Mouse (Mus musculus): ENCODE data around the gene Pi4kb. TPM values are rescaled to one million over a fixed set of nuclear protein-coding genes. Genes with fewer than 3 reads are reported as not detected.

The Pi4kb gene
- total RNA-seq, 2 experiments from 2014 or later = 24.3 to 31.9 TPM

DNA sequence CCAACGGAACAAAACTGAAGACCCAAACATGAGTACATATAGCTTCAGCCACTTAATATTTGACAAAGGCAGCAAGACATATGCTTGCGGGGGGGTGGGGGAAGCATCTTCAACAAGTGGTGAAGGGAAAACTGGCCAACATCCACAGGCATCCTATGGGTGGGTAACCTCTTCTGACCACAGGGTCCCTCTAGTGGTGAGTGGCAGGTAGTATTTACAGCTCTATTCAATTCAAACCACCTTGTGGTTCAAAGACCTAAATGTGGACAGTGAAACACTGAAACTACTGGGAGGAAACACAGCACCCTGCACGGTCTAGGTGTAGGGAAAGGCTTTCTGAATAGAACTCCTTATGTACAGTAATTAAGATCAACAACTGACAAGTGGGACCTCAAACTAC lies 79.2 kb downstream of the Pi4kb start:
- peak; percentile 91 for ATAC-seq (replicated peaks; ENCODE audit: poor library complexity, severe bottlenecking)

- no peak for ATAC-seq (replicated peaks; ENCODE audit: poor library complexity, severe bottlenecking)
Observed at GRCm38 (mm10) chr3:95054481-95055260, 80.1 kb downstream of the Pi4kb start.

GRCm38 (mm10) chr3:95056275-95056674 lies 81.7 kb downstream of the Pi4kb start:
- ATAC-seq (replicated peaks; ENCODE audit: poor library complexity, severe bottlenecking) = no peak

Other genes starting within 250 kb of the Pi4kb start
- 0.17 TPM in 1 of 2 replicates, not detected in the other for gene Cgn, start 188.2 kb upstream of the Pi4kb start, total RNA-seq (2014; fragmentation: Nextera tagmentation)
- not detected in 2 replicates for gene Cgn, start 188.2 kb upstream of the Pi4kb start, total RNA-seq (2017)
- gene Pogz, start 137.2 kb upstream of the Pi4kb start, total RNA-seq (2014; fragmentation: Nextera tagmentation) = 31.7 and 38.0 TPM in 2 replicates
- 13.0 and 20.9 TPM in 2 replicates for gene Pogz, start 137.2 kb upstream of the Pi4kb start, total RNA-seq (2017)
- 392 and 406 TPM in 2 replicates for gene Psmb4, start 87.8 kb upstream of the Pi4kb start, total RNA-seq (2014; fragmentation: Nextera tagmentation)
- 232 and 280 TPM in 2 replicates for gene Psmb4, start 87.8 kb upstream of the Pi4kb start, total RNA-seq (2017)
- 30.4 and 39.7 TPM in 2 replicates for gene Selenbp1, start 41.7 kb upstream of the Pi4kb start, total RNA-seq (2014; fragmentation: Nextera tagmentation)
- 19.2 and 20.1 TPM in 2 replicates for gene Selenbp1, start 41.7 kb upstream of the Pi4kb start, total RNA-seq (2017)
- gene Rfx5, start 20.7 kb upstream of the Pi4kb start, total RNA-seq (2014; fragmentation: Nextera tagmentation) = 19.0 and 25.0 TPM in 2 replicates
- 17.1 and 17.9 TPM in 2 replicates for gene Rfx5, start 20.7 kb upstream of the Pi4kb start, total RNA-seq (2017)
- gene Zfp687, start 40.7 kb downstream of the Pi4kb start, total RNA-seq (2014; fragmentation: Nextera tagmentation) = 35.0 and 36.7 TPM in 2 replicates
- gene Zfp687, start 40.7 kb downstream of the Pi4kb start, total RNA-seq (2017) = 18.4 and 20.6 TPM in 2 replicates
- 112 and 128 TPM in 2 replicates for gene Psmd4, start 67.9 kb downstream of the Pi4kb start, total RNA-seq (2014; fragmentation: Nextera tagmentation)
- 196 and 226 TPM in 2 replicates for gene Psmd4, start 67.9 kb downstream of the Pi4kb start, total RNA-seq (2017)
- gene Pip5k1a, start 132.2 kb downstream of the Pi4kb start, total RNA-seq (2014; fragmentation: Nextera tagmentation) = 22.8 and 23.8 TPM in 2 replicates
- gene Pip5k1a, start 132.2 kb downstream of the Pi4kb start, total RNA-seq (2017) = 14.4 and 16.0 TPM in 2 replicates
- gene Vps72, start 136.3 kb downstream of the Pi4kb start, total RNA-seq (2014; fragmentation: Nextera tagmentation) = 54.8 and 58.1 TPM in 2 replicates
- gene Vps72, start 136.3 kb downstream of the Pi4kb start, total RNA-seq (2017) = 50.0 and 62.4 TPM in 2 replicates
- gene Tmod4, start 149.7 kb downstream of the Pi4kb start, total RNA-seq (2014; fragmentation: Nextera tagmentation) = 9.4 and 13.9 TPM in 2 replicates
- not detected in 2 replicates for gene Tmod4, start 149.7 kb downstream of the Pi4kb start, total RNA-seq (2017)
- gene Scnm1, start 159.3 kb downstream of the Pi4kb start, total RNA-seq (2014; fragmentation: Nextera tagmentation) = 41.2 and 82.8 TPM in 2 replicates
- gene Scnm1, start 159.3 kb downstream of the Pi4kb start, total RNA-seq (2017) = 53.1 and 64.1 TPM in 2 replicates
- gene Lysmd1, start 159.4 kb downstream of the Pi4kb start, total RNA-seq (2014; fragmentation: Nextera tagmentation) = 3.1 and 4.3 TPM in 2 replicates
- gene Lysmd1, start 159.4 kb downstream of the Pi4kb start, total RNA-seq (2017) = 2.7 and 4.4 TPM in 2 replicates
- 30.5 and 40.2 TPM in 2 replicates for gene Tnfaip8l2, start 167.6 kb downstream of the Pi4kb start, total RNA-seq (2014; fragmentation: Nextera tagmentation)
- gene Tnfaip8l2, start 167.6 kb downstream of the Pi4kb start, total RNA-seq (2017) = 21.0 and 24.3 TPM in 2 replicates
- not detected in 2 replicates for gene Sema6c, start 185.7 kb downstream of the Pi4kb start, total RNA-seq (2014; fragmentation: Nextera tagmentation)
- not detected in 2 replicates for gene Sema6c, start 185.7 kb downstream of the Pi4kb start, total RNA-seq (2017)
- gene Gabpb2, start 243.2 kb downstream of the Pi4kb start, total RNA-seq (2014; fragmentation: Nextera tagmentation) = 36.0 and 54.3 TPM in 2 replicates
- 39.8 and 43.6 TPM in 2 replicates for gene Gabpb2, start 243.2 kb downstream of the Pi4kb start, total RNA-seq (2017)